Mouse (Mus musculus) Muller cell, postnatal 12 days (primary cell): ENCODE measurements around the gene Olfr704.
"Not testable (repeated sequence)": the region's sequence is repeated elsewhere in the genome, so short reads cannot be mapped to it uniquely, and the experiment has no call there.

Source experiments
- DNase-seq: peaks from one replicate; pipeline ENCODE4 v3.0.0-alpha.2; 2015; ENCODE audit errors: inconsistent ontology term

The Olfr704 gene

DNA sequence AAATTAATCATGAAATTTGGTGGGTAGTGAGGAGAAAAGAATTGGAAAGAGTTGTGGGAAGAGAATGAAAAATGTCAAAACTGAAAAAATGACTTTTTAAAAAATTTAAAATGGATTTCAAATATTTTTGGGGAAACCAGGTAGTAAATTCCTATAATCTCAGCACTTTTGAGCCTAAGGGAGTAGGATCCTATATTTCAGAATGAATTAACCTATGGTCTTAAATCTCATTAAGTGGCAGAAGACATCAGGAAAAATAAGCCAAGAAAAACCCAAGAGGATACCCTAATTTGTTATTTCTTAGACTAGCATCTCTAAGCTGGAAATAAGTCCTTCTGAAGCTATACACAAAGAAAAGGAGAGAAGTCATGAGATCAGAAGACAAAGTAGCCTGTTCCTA, at the start of gene Olfr704:
TSS of gene Olfr704 (plus strand) at position 301 of the 400 bp plus-strand sequence.
- DNase-seq: no peak

DNA sequence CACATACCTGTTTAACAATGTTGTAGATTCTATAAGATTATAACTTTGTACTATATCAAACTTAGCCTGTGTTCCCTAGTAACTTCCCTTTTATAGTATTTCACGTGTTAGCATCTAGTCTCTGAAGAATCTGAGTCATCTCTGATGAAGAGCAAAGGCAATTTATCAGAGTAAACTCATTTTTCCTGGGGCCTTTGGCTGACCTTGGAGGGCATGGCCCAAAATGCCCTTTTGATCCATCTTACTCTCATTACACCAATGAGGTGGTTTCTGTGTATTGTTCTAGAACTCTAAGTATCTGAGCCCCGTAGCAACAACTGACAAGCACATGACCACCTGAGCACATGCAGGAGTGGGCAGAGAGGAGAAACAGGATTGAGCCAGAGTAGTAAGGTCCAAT, 49.2 kb upstream of the Olfr704 start, which contains the start of gene Olfr701:
TSS of gene Olfr701 (plus strand) at position 301 of the 400 bp plus-strand sequence.
- DNase-seq: no peak

DNA sequence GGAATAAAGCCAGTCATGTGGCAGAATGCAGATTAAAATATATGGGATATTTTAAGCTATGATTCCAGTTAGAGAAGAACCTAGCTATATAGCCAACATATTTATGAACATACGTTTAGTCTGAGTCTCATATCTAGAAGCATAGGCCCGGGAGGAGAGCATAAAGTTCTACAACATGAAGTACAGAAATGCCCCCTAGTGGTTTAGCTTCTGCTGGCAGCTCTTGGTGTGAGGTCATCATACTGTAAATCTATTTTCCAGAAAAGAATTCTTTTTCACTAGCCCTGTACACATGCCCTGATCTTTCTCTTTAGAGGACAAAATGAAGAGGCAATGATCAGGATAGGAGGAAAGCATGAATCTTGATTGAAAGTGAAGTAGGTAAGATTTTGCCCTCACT, 47.2 kb upstream of the Olfr704 start:
- peak; percentile 2 for DNase-seq

DNA sequence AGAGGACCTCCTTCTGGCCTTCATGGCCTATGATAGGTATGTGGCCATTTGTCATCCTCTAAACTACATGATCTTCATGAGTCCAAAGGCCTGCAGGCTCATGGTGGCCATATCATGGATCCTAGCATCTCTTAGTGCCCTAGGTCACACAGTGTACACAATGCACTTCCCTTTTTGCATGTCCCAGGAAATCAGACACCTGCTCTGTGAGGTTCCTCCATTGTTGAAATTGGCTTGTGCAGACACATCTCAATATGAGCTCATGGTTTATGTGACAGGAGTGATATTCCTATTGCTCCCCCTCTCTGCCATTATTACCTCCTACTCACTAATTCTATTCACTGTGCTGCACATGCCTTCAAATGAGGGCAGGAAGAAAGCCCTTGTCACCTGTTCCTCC, 44.6 kb upstream of the Olfr704 start:
- no peak for DNase-seq

DNA sequence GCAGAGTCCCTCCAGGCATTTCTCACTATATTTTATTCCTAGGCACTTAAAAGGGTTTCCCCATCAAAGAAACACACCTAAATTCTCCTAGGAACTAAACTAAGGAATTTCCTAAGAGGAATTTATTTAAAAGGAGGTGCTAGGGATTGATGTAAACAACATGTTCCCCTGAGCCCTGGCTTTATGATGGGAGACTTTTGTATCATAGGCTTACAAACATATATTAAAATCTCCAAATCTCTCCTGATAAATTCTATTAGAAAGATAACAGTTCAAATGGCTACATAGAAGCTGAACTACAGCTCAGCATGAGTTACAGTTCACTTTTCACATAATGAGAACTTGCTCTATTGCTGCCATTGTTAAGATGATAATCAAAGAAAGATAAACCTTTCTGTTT, 29.2 kb upstream of the Olfr704 start, which contains the start of gene Olfr702:
TSS of gene Olfr702 (minus strand) at position 101 of the 400 bp plus-strand sequence.
- no peak for DNase-seq

DNA sequence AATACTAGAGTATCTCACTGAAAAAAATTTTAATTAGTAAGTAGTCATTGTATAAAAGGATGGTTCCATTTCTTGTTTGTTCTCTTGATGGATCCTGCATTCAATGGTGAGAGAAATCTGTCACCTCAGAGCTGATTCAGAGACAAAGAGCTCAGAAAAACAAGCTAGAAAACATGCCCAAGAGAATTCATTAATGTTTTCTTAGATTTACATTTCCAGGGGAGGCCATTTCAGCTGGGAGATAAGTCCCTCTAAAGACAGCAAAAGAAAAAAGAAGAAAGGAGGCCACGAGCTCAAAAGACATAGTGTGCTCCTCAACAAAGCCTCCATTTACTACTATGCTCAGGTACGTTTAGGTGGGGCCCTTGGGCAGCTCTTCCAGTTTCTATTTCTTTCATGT, 19.9 kb upstream of the Olfr704 start, which contains the start of gene Olfr703:
TSS of gene Olfr703 (plus strand) at position 301 of the 400 bp plus-strand sequence.
- DNase-seq: no peak

DNA sequence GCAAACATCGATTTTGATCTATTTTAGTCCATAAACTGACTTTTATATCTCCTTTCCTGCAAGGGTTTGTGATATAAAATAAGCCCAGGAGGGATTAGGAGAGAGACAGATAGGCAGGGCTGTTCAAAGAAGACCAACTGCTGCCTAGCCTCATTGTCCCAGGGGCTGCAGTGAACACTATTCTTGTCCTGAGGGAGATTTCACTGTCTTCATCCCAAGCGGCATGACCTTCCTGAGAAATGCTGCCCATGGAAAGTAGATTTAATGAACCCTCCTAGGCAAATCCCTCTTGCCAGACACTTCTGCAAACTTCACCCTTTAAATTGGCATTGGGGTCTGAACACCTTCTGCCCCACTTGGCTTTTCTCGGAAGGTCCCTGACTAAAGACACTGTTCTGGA, 13.8 kb downstream of the Olfr704 start, which contains the start of gene Olfr705:
TSS of gene Olfr705 (minus strand) at position 101 of the 400 bp plus-strand sequence.
- DNase-seq: no peak

DNA sequence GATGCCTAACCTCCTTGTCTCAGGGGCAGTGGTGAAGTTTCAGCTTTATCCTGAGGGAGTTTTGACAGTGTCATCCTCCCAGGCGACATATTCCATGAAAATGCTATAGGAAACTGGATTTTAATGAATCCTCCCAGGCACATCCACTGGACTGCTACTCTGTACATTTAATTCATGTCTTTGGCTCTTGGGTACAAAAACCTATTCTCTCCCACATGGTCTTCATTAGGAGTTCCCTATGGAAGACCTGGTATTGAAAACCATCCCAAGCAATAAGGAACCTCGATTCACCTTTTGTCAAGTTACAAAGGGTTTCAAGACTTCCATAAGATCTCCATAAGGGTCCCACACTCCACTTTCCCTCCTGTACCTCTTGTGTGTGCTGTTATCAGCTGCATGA, 25.1 kb downstream of the Olfr704 start, which contains the start of gene Olfr706:
TSS of gene Olfr706 (minus strand) at position 101 of the 400 bp plus-strand sequence.
- DNase-seq: no peak

DNA sequence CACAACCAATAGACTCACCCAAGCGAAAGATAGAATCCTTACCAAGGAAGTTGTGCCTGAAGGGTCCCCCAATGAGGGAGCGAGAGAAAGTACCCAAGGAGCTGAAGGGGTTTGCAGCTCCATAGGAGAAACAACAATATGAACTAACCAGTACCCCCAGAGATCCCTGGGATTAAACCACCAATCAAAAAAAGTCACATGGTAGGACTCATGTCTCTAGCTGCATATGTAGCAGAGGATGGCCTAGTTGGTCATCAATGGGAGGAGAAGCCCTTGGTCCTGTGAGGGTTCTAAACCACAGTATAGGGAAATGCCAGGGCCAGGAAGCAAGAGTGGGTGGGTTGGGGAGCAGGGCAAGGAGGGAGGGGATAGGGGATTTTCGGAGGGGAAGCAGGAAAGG, 38.2 kb downstream of the Olfr704 start, which contains the start of gene Olfr707:
TSS of gene Olfr707 (minus strand) at position 101 of the 400 bp plus-strand sequence.
- not testable (repeated sequence) for DNase-seq

DNA sequence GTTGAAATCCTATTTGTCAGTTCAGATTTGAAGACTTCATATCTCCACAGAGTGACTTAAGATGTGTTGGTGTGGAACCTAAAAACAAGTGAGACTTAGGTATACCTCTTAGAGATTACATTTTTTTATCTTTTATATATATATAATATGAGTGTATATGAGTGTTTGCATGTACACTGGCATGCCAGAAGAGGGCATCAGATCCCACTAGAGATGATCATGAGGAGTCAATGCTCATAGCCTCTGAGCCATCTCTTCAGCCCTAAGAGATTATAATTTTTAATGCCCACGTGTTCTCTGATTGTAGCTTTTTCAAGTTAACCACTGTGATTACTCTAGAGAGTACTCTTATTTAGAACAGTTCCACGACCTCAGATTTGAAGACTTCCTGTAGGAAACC, 44.7 kb downstream of the Olfr704 start, which contains the start of gene Olfr1532-ps1:
TSS of gene Olfr1532-ps1 (plus strand) at position 326 of the 400 bp plus-strand sequence.
- DNase-seq: no peak
